Mouse (Mus musculus): Measurements from ENCODE around the gene Lypd5. TPM values are rescaled to one million over a fixed set of nuclear protein-coding genes. Genes with fewer than 3 reads are reported as not detected.

The Lypd5 gene
- polyA plus RNA-seq (2012; rRNA removed), result not detected in 2 replicates

DNA sequence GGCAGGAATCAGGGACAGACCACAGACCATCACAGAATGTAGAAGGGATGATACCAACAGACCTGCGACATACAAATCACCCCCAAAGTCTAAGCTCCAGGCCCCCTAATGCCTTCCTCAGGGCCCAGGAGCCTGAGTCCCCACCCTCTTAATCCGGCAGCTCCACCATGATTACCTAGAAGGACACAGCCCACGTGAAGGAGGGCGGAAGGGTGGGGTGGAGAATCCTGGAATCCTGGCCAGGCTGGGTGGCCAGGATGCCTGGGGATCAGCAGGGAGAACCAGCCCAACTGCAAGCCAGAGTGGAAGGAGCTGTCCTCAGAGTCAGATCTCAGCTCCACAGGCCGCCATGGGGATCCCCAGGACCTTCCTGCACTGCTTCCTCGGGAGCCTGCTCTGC, at the start of gene Lypd5:
Gene Lypd5 (plus strand): TSS at position 301 of the 400 bp plus-strand sequence.

DNA sequence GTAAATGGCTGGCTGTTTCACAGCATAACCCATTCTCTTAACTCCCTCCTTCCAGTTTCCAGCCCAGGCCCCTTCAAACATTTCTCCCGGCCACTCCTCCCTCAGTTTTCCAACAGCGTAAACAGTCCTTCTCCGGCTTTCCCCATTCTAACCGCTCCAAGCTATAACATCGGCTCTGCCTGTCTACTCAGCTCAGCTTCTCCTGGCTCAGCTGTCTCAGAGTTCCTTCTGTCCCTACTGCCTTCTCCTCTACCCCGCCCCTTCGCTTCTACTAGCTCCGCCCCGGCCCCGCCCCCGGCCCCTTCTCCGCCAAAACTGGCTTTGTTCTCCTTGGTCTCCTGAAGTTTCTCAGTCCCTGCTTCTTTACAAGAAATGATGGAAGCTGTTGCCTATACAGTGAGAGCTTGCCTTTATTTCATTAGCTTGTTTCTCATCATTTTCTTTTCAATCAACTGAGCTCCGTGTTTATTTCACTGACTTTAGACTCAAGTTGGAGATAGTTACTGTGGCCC, 48.2 kb upstream of the Lypd5 start, which contains the start of gene Zfp61:
Gene Zfp61 (minus strand): TSS at position 462 of the 512 bp plus-strand sequence.

DNA sequence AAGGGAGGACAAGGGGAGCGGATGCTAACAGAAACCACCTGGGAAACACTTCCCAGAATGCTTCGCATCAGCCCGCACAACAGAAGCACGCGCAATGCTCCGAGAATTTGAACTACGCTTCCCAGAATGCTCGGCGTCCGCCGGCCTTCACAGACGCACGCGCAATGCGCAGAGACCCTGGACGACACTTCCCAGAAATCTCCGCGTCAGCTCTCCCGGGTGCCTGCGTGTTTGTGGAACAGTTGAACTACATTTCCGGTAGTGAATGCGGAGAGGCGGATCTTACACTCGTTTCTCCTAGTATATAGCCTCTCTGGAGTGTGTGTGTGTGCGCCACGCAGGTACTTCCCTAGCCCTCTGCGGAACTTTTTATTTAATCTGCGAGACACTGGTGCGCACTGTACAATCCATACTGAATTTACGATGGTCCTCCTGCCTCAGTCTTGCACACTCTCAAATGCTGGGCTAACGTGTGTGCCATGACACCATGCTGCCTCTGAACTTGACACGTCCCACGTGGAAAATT, 32.4 kb upstream of the Lypd5 start, which contains the start of gene Zfp94:
Gene Zfp94 (minus strand): TSS at position 100 of the 526 bp plus-strand sequence.

DNA sequence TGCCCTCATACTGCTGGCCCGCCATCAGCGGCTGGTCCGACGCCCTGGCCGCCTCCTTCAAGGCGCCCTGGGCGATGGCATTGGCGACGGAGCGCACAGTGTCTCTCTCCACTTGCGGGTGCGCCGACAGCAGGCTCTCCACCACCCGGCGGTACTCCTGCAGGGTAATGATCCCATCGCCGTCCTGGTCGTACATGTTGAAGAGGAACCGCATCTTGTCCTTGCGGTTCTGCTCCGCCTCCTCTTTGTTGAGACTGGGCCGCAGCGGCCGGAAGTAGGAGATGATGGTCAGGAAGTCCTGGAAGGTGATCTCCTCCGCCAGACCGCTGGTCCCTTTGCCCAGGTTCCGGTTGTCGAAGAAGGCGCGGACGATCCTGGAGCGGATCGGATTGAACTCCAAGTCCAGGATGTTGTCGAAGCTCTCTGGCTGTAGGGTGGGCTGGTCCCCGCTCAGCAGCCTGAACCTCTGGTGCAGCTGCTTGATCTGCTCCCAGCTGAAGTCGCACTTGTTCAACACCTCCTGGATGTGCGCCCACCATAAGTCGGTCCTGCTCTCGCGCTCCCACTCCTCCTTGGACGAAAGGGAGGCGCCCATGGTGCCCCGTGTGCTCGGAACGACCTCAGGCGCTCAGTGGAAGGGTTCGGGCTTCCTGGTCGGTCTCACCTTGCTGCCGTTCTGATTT, 15.6 kb upstream of the Lypd5 start, which contains the start of gene Tescl:
Gene Tescl (minus strand): TSS at position 633 of the 683 bp plus-strand sequence.

DNA sequence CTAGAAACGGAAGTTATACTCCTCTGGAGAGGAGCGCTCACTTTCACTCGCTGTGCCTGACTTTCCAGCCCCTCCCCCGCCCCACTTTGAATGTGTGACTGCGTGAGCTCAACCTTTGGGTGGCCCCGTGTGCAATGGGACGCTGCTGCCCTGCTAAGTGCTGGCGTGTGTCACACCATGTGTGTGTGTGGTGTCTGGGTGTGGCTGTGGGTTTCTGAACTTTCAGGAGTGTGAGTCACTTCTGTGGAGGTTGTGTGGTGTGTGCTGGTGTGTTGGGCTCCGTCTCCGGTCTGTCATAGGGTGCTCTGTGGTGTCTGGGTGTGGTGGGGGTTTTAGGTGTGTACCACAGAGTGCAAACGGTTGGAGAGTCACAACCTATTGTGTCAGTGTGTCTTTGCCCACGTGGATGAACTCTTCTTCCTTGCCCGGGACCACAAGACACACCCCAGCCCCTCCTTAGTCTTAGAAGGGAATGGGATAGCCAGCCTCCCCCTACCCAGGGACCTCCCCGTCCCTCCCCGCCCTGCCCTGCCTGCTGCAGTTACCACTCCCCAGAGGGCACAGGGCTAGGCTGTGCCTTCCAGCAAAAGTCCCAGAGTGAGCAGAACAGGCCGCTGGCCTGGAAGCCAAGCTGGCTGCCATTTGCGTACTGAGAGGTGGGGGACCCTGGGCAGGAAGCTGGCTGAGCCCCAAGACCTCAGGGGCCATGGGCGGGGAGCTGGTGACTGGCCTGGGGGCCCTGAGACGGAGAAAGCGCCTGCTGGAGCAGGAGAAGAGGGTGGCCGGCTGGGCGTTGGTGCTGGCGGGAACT, 20.9 kb downstream of the Lypd5 start, which contains the start of gene Kcnn4:
Gene Kcnn4 (plus strand): TSS at position 533 of the 811 bp plus-strand sequence.

DNA sequence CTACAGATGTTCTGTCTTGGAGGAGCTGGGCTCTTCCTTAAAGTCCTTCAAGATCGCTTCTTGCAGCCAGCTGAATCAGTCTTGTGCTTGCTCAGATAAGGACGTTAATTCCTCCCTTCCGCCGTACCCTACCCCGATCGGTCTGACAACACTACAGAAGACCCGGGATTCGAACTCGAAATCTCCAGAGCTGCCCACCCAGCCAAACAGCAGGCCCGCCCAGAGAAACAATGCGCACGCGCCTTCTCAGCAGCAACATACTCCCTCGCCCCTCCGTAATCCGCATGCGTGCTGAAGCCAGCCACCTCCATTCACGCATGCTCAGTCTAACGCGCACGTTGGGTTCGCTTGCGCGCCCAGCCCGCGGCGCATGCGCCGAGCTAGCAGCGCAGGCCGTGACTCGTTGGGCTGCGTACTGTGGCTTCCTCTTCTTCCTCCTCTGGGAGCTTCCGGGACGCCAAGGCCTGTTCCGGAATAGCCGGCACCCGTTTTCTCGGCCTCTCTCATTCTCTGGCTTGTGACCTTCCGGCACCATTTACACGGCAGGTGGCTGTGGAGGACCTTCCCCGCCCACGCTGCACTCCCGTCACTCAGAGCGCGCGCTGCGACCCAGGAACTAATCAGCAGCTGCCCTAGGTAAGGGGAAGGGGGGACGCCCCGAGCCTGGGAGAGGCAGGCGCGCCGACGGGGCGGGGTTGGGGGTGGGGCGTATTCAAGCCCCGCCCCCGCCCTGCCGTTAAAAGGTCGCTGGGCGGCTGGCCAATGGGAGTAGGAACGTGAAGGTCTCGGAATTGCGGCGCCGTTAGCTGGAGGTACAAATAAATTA, 50.5 kb downstream of the Lypd5 start, which contains the start of gene Smg9:
Gene Smg9 (plus strand): TSS at position 364 of the 826 bp plus-strand sequence.

Other genes with a start within 250 kb of the Lypd5 start
- gene Zfp112, start 236.9 kb upstream of the Lypd5 start, polyA plus RNA-seq (2012; rRNA removed), result 0.37 and 0.50 TPM in 2 replicates
- gene Zfp235, start 215.0 kb upstream of the Lypd5 start, polyA plus RNA-seq (2012; rRNA removed), result 2.0 and 2.1 TPM in 2 replicates
- 0.14 and 0.17 TPM in 2 replicates for gene Zfp114, start 174.1 kb upstream of the Lypd5 start, polyA plus RNA-seq (2012; rRNA removed)
- gene Zfp111, start 137.8 kb upstream of the Lypd5 start, polyA plus RNA-seq (2012; rRNA removed), result 0.77 and 0.83 TPM in 2 replicates
- gene Zfp109, start 111.6 kb upstream of the Lypd5 start, polyA plus RNA-seq (2012; rRNA removed), result 0.79 and 0.90 TPM in 2 replicates
- 0.21 and 0.28 TPM in 2 replicates for gene Zfp108, start 94.4 kb upstream of the Lypd5 start, polyA plus RNA-seq (2012; rRNA removed)
- gene Zfp93, start 78.8 kb upstream of the Lypd5 start, polyA plus RNA-seq (2012; rRNA removed), result 0.62 and 0.68 TPM in 2 replicates
- 2.7 and 3.1 TPM in 2 replicates for gene Zfp61, start 48.0 kb upstream of the Lypd5 start, polyA plus RNA-seq (2012; rRNA removed)
- 1.7 and 1.9 TPM in 2 replicates for gene Zfp94, start 32.5 kb upstream of the Lypd5 start, polyA plus RNA-seq (2012; rRNA removed)
- not detected in 2 replicates for gene Tescl, start 15.3 kb upstream of the Lypd5 start, polyA plus RNA-seq (2012; rRNA removed)
- gene Kcnn4, start 21.1 kb downstream of the Lypd5 start, polyA plus RNA-seq (2012; rRNA removed), result 96.6 and 108 TPM in 2 replicates
- gene Smg9, start 50.4 kb downstream of the Lypd5 start, polyA plus RNA-seq (2012; rRNA removed), result 18.1 and 19.0 TPM in 2 replicates
- 0.01 TPM in 1 of 2 replicates, not detected in the other for gene Irgc1, start 103.1 kb downstream of the Lypd5 start, polyA plus RNA-seq (2012; rRNA removed)
- gene Plaur, start 113.3 kb downstream of the Lypd5 start, polyA plus RNA-seq (2012; rRNA removed), result 1.7 and 2.1 TPM in 2 replicates
- 0.27 and 0.43 TPM in 2 replicates for gene Cadm4, start 132.8 kb downstream of the Lypd5 start, polyA plus RNA-seq (2012; rRNA removed)
- 3.0 and 3.6 TPM in 2 replicates for gene Zfp428, start 157.8 kb downstream of the Lypd5 start, polyA plus RNA-seq (2012; rRNA removed)
- gene AC161166.1, start 163.3 kb downstream of the Lypd5 start, polyA plus RNA-seq (2012; rRNA removed), result not detected in 2 replicates
- gene Irgq, start 181.5 kb downstream of the Lypd5 start, polyA plus RNA-seq (2012; rRNA removed), result 1.7 and 1.9 TPM in 2 replicates
- 0.03 TPM in 1 of 2 replicates, not detected in the other for gene Pinlyp, start 196.9 kb downstream of the Lypd5 start, polyA plus RNA-seq (2012; rRNA removed)
- 27.1 and 28.3 TPM in 2 replicates for gene Xrcc1, start 197.1 kb downstream of the Lypd5 start, polyA plus RNA-seq (2012; rRNA removed)
- gene Ethe1, start 238.3 kb downstream of the Lypd5 start, polyA plus RNA-seq (2012; rRNA removed), result 11.6 and 14.7 TPM in 2 replicates
- gene Zfp575, start 238.4 kb downstream of the Lypd5 start, polyA plus RNA-seq (2012; rRNA removed), result 0.08 and 0.12 TPM in 2 replicates

Measured in liver, embryonic 14 days (tissue).